Mouse (Mus musculus): ENCODE results near the gene Cdh1. TPM values are rescaled to one million over a fixed set of nuclear protein-coding genes. Genes with fewer than 3 reads are reported as not detected.
A peak's percentile ranks its signal among the peaks of the same experiment; 100 is the strongest.

Gene Cdh1
- polyA plus RNA-seq, 2 experiments = 11.4 to 14.8 TPM

- 75% methylated on average over 5 of the region's 5 CpGs for WGBS (ENCODE audit: insufficient replicate concordance)
- peak in 1 of 3 experiments; percentile 30 for DNase-seq (ENCODE audit: low read depth in 3 of 3, low spot score in 3 of 3)
Measured at GRCm38 (mm10) chr8:106597067-106597466, 6.1 kb upstream of the Cdh1 start.

GRCm38 (mm10) chr8:106599265-106599979 is 3.7 kb upstream of the Cdh1 start:
- no peak overlapping the region for H3K9ac ChIP-seq (replicated peaks)
- H3K36me3 ChIP-seq (replicated peaks; ENCODE audit: control insufficient read depth, insufficient read depth, low read depth) = no peaks in the 10 kb centered on the region
- no peak overlapping the region for H3K4me3 ChIP-seq (ENCODE audit: insufficient read depth in 1 of 2, low read depth in 2 of 2, low read length in 2 of 2)
- WGBS (ENCODE audit: insufficient replicate concordance) = 35% methylated on average over 7 of the region's 7 CpGs
- ATAC-seq (ENCODE audit: insufficient read depth) = no peak
- H3K4me1 ChIP-seq (replicated peaks; ENCODE audit: control insufficient read depth in 2 of 2, insufficient read depth in 2 of 2, low read length in 1 of 2) = peaks cover 0 to 5% of the 10 kb centered on the region in 2 experiments; a peak in 2 of 4 replicates
- no peak overlapping the region for H3K27ac ChIP-seq
- no peak overlapping the region for H3K4me2 ChIP-seq (ENCODE audit: low read depth)
- peaks cover 22% of the 10 kb centered on the region for H3K27me3 ChIP-seq (ENCODE audit: control insufficient read depth, insufficient read depth, low read length)
- H3K9me3 ChIP-seq (ENCODE audit: control insufficient read depth, low read length) = no peaks in the 10 kb centered on the region
- no peak for TF ChIP-seq EP300 (IDR thresholded peaks at IDR 0.05; ENCODE audit: low read depth)
- TF ChIP-seq CTCF (IDR thresholded peaks at IDR 0.05; ENCODE audit: low read depth) = no peak
- no peak for DNase-seq (ENCODE audit: low read depth in 3 of 3, low spot score in 3 of 3)

More at GRCm38 (mm10) chr8:106597067-106597466, 6.1 kb upstream of the Cdh1 start:
- Histone ChIP-seq H3K36me3 (replicated peaks; ENCODE audit: control insufficient read depth, insufficient read depth, low read depth) (no peaks in the 10 kb centered on the region), H3K4me1 (replicated peaks; ENCODE audit: control insufficient read depth in 2 of 2, insufficient read depth in 2 of 2, low read length in 1 of 2) (peaks cover 0 to 5% of the 10 kb centered on the region in 2 experiments; a peak in 2 of 4 replicates), H3K4me3 (ENCODE audit: insufficient read depth in 1 of 2, low read depth in 2 of 2, low read length in 2 of 2) (no peak overlapping the region), H3K9me3 (ENCODE audit: control insufficient read depth, low read length) (no peaks in the 10 kb centered on the region), H3K27me3 (ENCODE audit: control insufficient read depth, insufficient read depth, low read length) (no peaks in the 10 kb centered on the region; the same call in 1 of the 2 replicates), H3K9ac (replicated peaks) (no peak overlapping the region), H3K4me2 (ENCODE audit: low read depth) (no peak overlapping the region), H3K27ac (no peak overlapping the region)
- TF ChIP-seq EP300 (IDR thresholded peaks at IDR 0.05; ENCODE audit: low read depth) (no peak), CTCF (IDR thresholded peaks at IDR 0.05; ENCODE audit: low read depth) (no peak)
- no peak for ATAC-seq (ENCODE audit: insufficient read depth)

GRCm38 (mm10) chr8:106603933-106604332 is 782 bp downstream of the Cdh1 start:
- ATAC-seq (ENCODE audit: insufficient read depth) = no peak
- Histone ChIP-seq H3K27ac (no peak overlapping the region), H3K36me3 (replicated peaks; ENCODE audit: control insufficient read depth, insufficient read depth, low read depth) (no peaks in the 10 kb centered on the region), H3K4me3 (ENCODE audit: insufficient read depth in 1 of 2, low read depth in 2 of 2, low read length in 2 of 2) (peak overlapping the region; percentile 41 to 53), H3K9ac (replicated peaks) (peak overlapping the region; percentile 20; the same call in 1 of the 2 replicates), H3K9me3 (ENCODE audit: control insufficient read depth, low read length) (no peaks in the 10 kb centered on the region), H3K4me2 (ENCODE audit: low read depth) (peak overlapping the region; percentile 47), H3K4me1 (replicated peaks; ENCODE audit: control insufficient read depth in 2 of 2, insufficient read depth in 2 of 2, low read length in 1 of 2) (no peaks in the 10 kb centered on the region), H3K27me3 (ENCODE audit: control insufficient read depth, insufficient read depth, low read length) (peaks cover 31% of the 10 kb centered on the region)
- 2% methylated on average over 19 of the region's 19 CpGs for whole genome bisulfite sequencing (ENCODE audit: insufficient replicate concordance)
- TF ChIP-seq EP300 (IDR thresholded peaks at IDR 0.05; ENCODE audit: low read depth) (no peak), CTCF (IDR thresholded peaks at IDR 0.05; ENCODE audit: low read depth) (no peak)
- no peak for DNase-seq (ENCODE audit: low read depth in 3 of 3, low spot score in 3 of 3)

- Histone ChIP-seq H3K4me2 (ENCODE audit: low read depth) (no peak overlapping the region), H3K4me1 (replicated peaks; ENCODE audit: control insufficient read depth in 2 of 2, insufficient read depth in 2 of 2, low read length in 1 of 2) (no peaks in the 10 kb centered on the region), H3K27me3 (ENCODE audit: control insufficient read depth, insufficient read depth, low read length) (peaks cover 31% of the 10 kb centered on the region), H3K9me3 (ENCODE audit: control insufficient read depth, low read length) (no peaks in the 10 kb centered on the region), H3K4me3 (ENCODE audit: insufficient read depth in 1 of 2, low read depth in 2 of 2, low read length in 2 of 2) (no peak overlapping the region), H3K9ac (replicated peaks) (no peak overlapping the region), H3K36me3 (replicated peaks; ENCODE audit: control insufficient read depth, insufficient read depth, low read depth) (no peaks in the 10 kb centered on the region), H3K27ac (no peak overlapping the region)
- DNase-seq (ENCODE audit: low read depth in 3 of 3, low spot score in 3 of 3) = no peak
- 38% methylated on average over 7 of the region's 7 CpGs for WGBS (ENCODE audit: insufficient replicate concordance)
- no peak for ATAC-seq (ENCODE audit: insufficient read depth)
- TF ChIP-seq CTCF (IDR thresholded peaks at IDR 0.05; ENCODE audit: low read depth) = no peak
- no peak for TF ChIP-seq EP300 (IDR thresholded peaks at IDR 0.05; ENCODE audit: low read depth)
Measured at GRCm38 (mm10) chr8:106605657-106606056, 2.5 kb downstream of the Cdh1 start.

GRCm38 (mm10) chr8:106606121-106606520 is 3.0 kb downstream of the Cdh1 start:
- 26% methylated on average over 4 of the region's 4 CpGs for WGBS (ENCODE audit: insufficient replicate concordance)
- Histone ChIP-seq H3K4me1 (replicated peaks; ENCODE audit: control insufficient read depth in 2 of 2, insufficient read depth in 2 of 2, low read length in 1 of 2) (0 out of 4 replicates have a peak, but pooled peaks cover 0 to 1% of the 10 kb centered on the region in 2 experiments), H3K36me3 (replicated peaks; ENCODE audit: control insufficient read depth, insufficient read depth, low read depth) (no peaks in the 10 kb centered on the region), H3K27ac (no peak overlapping the region), H3K4me2 (ENCODE audit: low read depth) (no peak overlapping the region), H3K9me3 (ENCODE audit: control insufficient read depth, low read length) (no peaks in the 10 kb centered on the region), H3K27me3 (ENCODE audit: control insufficient read depth, insufficient read depth, low read length) (peaks cover 31% of the 10 kb centered on the region), H3K4me3 (ENCODE audit: insufficient read depth in 1 of 2, low read depth in 2 of 2, low read length in 2 of 2) (no peak overlapping the region), H3K9ac (replicated peaks) (no peak overlapping the region)
- DNase-seq (ENCODE audit: low read depth in 3 of 3, low spot score in 3 of 3) (no peak), ATAC-seq (ENCODE audit: insufficient read depth) (no peak)
- TF ChIP-seq CTCF (IDR thresholded peaks at IDR 0.05; ENCODE audit: low read depth) (no peak), EP300 (IDR thresholded peaks at IDR 0.05; ENCODE audit: low read depth) (no peak)

Data from liver, embryonic 14.5 days (tissue).